Mouse (Mus musculus) MEL (cell line): ENCODE data around the gene Nkd1. TPM values are rescaled to one million over a fixed set of nuclear protein-coding genes. Genes with fewer than 3 reads are reported as not detected.

ENCODE experiments used
- DNase-seq: peaks from one replicate; pipeline ENCODE4 v3.0.0; 2011; ENCODE audit warnings: low read depth, low spot score
- H3K27ac ChIP-seq: 2 replicates; pipeline ENCODE4 v1.5.1; 2012; ENCODE audit warnings: low read depth, mild to moderate bottlenecking, control low read depth, low read length, moderate library complexity; ENCODE audit not compliant: control insufficient read depth
- H3K27me3 ChIP-seq, 2 experiments: fragments of 150-350 bp in 1 of 2; sonication (generic) in 1 of 2; 2 replicates each; pipeline ENCODE4 v1.6.1; 2012; ENCODE audit warnings: low read length in 2 of 2, mild to moderate bottlenecking in 2 of 2, improper control_type of control experiment in 1 of 2, moderate library complexity in 1 of 2; ENCODE audit not compliant: insufficient read depth in 2 of 2, control insufficient read depth in 1 of 2
- H3K36me3 ChIP-seq, 2 experiments: 2 replicates each; pipeline ENCODE4 v1.6.1; 2012 to 2014; ENCODE audit warnings: low read length in 2 of 2, improper control_type of control experiment in 1 of 2, inconsistent platforms in 1 of 2, mild to moderate bottlenecking in 1 of 2; ENCODE audit not compliant: insufficient read depth in 2 of 2, control insufficient read depth in 1 of 2
- H3K4me1 ChIP-seq, 2 experiments: fragments of 150-350 bp in 1 of 2; sonication (generic) in 1 of 2; 2 replicates each; pipeline ENCODE4 v1.6.1; 2012; ENCODE audit warnings: low read length in 2 of 2, improper control_type of control experiment in 1 of 2, mild to moderate bottlenecking in 1 of 2; ENCODE audit not compliant: insufficient read depth in 2 of 2, control insufficient read depth in 1 of 2
- H3K4me3 ChIP-seq, 2 experiments: fragments of 150-350 bp in 1 of 2; sonication (generic) in 1 of 2; 2 replicates each; pipeline ENCODE4 v1.5.1; 2012; ENCODE audit warnings: low read depth in 2 of 2, low read length in 2 of 2, mild to moderate bottlenecking in 2 of 2, moderate library complexity in 2 of 2, control low read depth in 1 of 2, improper control_type of control experiment in 1 of 2; ENCODE audit not compliant: control insufficient read depth in 1 of 2, insufficient read depth in 1 of 2
- H3K79me2 ChIP-seq: 2 replicates; pipeline ENCODE4 v1.6.1; 2012; ENCODE audit warnings: mild to moderate bottlenecking, low read length, moderate library complexity; ENCODE audit not compliant: control insufficient read depth, poor library complexity, insufficient read depth
- H3K9ac ChIP-seq: 2 replicates; pipeline ENCODE4 v1.6.1; 2012; ENCODE audit warnings: low read depth, mild to moderate bottlenecking, control low read depth, low read length, moderate library complexity; ENCODE audit not compliant: control insufficient read depth, poor library complexity, severe bottlenecking
- H3K9me3 ChIP-seq: fragments of 150-350 bp; sonication (generic); replicated peaks from 2 replicates; pipeline ENCODE4 v1.6.1; 2012; ENCODE audit warnings: mild to moderate bottlenecking, low read length, improper control_type of control experiment, moderate library complexity; ENCODE audit not compliant: insufficient read depth
- BHLHE40 ChIP-seq: IDR thresholded peaks from 2 replicates; pipeline ENCODE4 v1.6.1; 2012; ENCODE audit warnings: low read depth, mild to moderate bottlenecking, inconsistent platforms, low read length, improper control_type of control experiment, borderline replicate concordance
- CHD2 ChIP-seq: IDR thresholded peaks from 2 replicates; pipeline ENCODE4 v1.6.1; 2011; ENCODE audit warnings: low read length, improper control_type of control experiment
- CTCF ChIP-seq, 3 experiments: IDR thresholded peaks in 2 of 3; conservative IDR thresholded peaks in 1 of 3; 2 replicates each; pipeline ENCODE4 v1.5.1; 2011 to 2012; ENCODE audit warnings: low read length in 3 of 3, low read depth in 2 of 3, mild to moderate bottlenecking in 2 of 3, improper control_type of control experiment in 1 of 3, inconsistent platforms in 1 of 3, mixed read lengths in 1 of 3, moderate library complexity in 1 of 3; ENCODE audit not compliant: control insufficient read depth in 1 of 3, insufficient read depth in 1 of 3, poor library complexity in 1 of 3, severe bottlenecking in 1 of 3
- E2F4 ChIP-seq: IDR thresholded peaks from 2 replicates; pipeline ENCODE4 v1.6.1; 2011; ENCODE audit warnings: low read depth, low read length, improper control_type of control experiment, borderline replicate concordance
- EP300 ChIP-seq, 2 experiments: IDR thresholded peaks; 2 replicates each; pipeline ENCODE4 v1.6.1; 2011; ENCODE audit warnings: improper control_type of control experiment in 2 of 2, low read length in 2 of 2, low read depth in 1 of 2, mild to moderate bottlenecking in 1 of 2
- ETS1 ChIP-seq: IDR thresholded peaks from 2 replicates; pipeline ENCODE4 v1.6.1; 2012; ENCODE audit warnings: low read depth, mild to moderate bottlenecking, inconsistent platforms, low read length, improper control_type of control experiment, moderate library complexity
- GABPA ChIP-seq: IDR thresholded peaks from 2 replicates; pipeline ENCODE4 v1.6.1; 2012; ENCODE audit warnings: low read depth, mild to moderate bottlenecking, inconsistent platforms, low read length, improper control_type of control experiment, moderate library complexity
- GATA1 ChIP-seq: IDR thresholded peaks from 2 replicates; pipeline ENCODE4 v1.6.1; 2011; ENCODE audit warnings: low read depth, low read length, improper control_type of control experiment
- HCFC1 ChIP-seq: IDR thresholded peaks from 2 replicates; pipeline ENCODE4 v1.6.1; 2012; ENCODE audit warnings: low read depth, mild to moderate bottlenecking, inconsistent platforms, low read length, improper control_type of control experiment, moderate library complexity
- KAT2A ChIP-seq: conservative IDR thresholded peaks from 2 replicates; pipeline ENCODE4 v1.6.1; 2012; ENCODE audit warnings: low read depth, low read length, improper control_type of control experiment, inconsistent platforms
- MAFK ChIP-seq: IDR thresholded peaks from 2 replicates; pipeline ENCODE4 v1.6.1; 2011; ENCODE audit warnings: low read depth, mild to moderate bottlenecking, low read length, improper control_type of control experiment, borderline replicate concordance
- MEF2A ChIP-seq: IDR thresholded peaks from 2 replicates; pipeline ENCODE4 v1.6.1; 2014; ENCODE audit warnings: low read depth, mild to moderate bottlenecking, inconsistent platforms, low read length, improper control_type of control experiment; ENCODE audit not compliant: poor library complexity, insufficient replicate concordance, severe bottlenecking; ENCODE audit errors: extremely low read depth
- MXI1 ChIP-seq: IDR thresholded peaks from 2 replicates; pipeline ENCODE4 v1.6.1; 2011; ENCODE audit warnings: mild to moderate bottlenecking, low read depth, low read length, improper control_type of control experiment
- MYC ChIP-seq: IDR thresholded peaks from 2 replicates; pipeline ENCODE4 v1.6.1; 2011; ENCODE audit warnings: low read depth, mild to moderate bottlenecking, low read length, improper control_type of control experiment, moderate library complexity
- POLR2A ChIP-seq, 2 experiments: IDR thresholded peaks; 2 replicates each; pipeline ENCODE4 v1.6.1; 2011 to 2012; ENCODE audit warnings: low read length in 2 of 2, mild to moderate bottlenecking in 2 of 2, control low read depth in 1 of 2, improper control_type of control experiment in 1 of 2, low read depth in 1 of 2, moderate library complexity in 1 of 2; ENCODE audit not compliant: control insufficient read depth in 1 of 2, insufficient read depth in 1 of 2, poor library complexity in 1 of 2
- RCOR1 ChIP-seq: IDR thresholded peaks from 2 replicates; pipeline ENCODE4 v1.6.1; 2012; ENCODE audit warnings: low read depth, mild to moderate bottlenecking, inconsistent platforms, low read length, improper control_type of control experiment
- SMC3 ChIP-seq: IDR thresholded peaks from 2 replicates; pipeline ENCODE4 v1.6.1; 2011; ENCODE audit warnings: low read depth, low read length, improper control_type of control experiment
- TBP ChIP-seq: IDR thresholded peaks from 2 replicates; pipeline ENCODE4 v1.8.0; 2011; ENCODE audit warnings: low read depth, low read length, improper control_type of control experiment
- TCF12 ChIP-seq: IDR thresholded peaks from 2 replicates; pipeline ENCODE4 v1.6.1; 2014; ENCODE audit warnings: low read depth, mild to moderate bottlenecking, inconsistent platforms, low read length, improper control_type of control experiment, moderate library complexity
- UBTF ChIP-seq: IDR thresholded peaks from 2 replicates; pipeline ENCODE4 v1.6.1; 2012; ENCODE audit warnings: low read depth, mild to moderate bottlenecking, inconsistent platforms, low read length, improper control_type of control experiment, moderate library complexity, borderline replicate concordance; ENCODE audit not compliant: insufficient read depth
- USF1 ChIP-seq: IDR thresholded peaks from 2 replicates; pipeline ENCODE4 v1.6.1; 2014; ENCODE audit warnings: low read depth, mild to moderate bottlenecking, inconsistent platforms, low read length, improper control_type of control experiment, moderate library complexity
- USF2 ChIP-seq, 2 experiments: IDR thresholded peaks; 2 replicates each; pipeline ENCODE4 v1.6.1; 2011 to 2012; ENCODE audit warnings: improper control_type of control experiment in 2 of 2, low read length in 2 of 2, borderline replicate concordance in 1 of 2, inconsistent platforms in 1 of 2, low read depth in 1 of 2, mild to moderate bottlenecking in 1 of 2; ENCODE audit not compliant: insufficient read depth in 1 of 2
- ZKSCAN1 ChIP-seq: IDR thresholded peaks from 2 replicates; pipeline ENCODE4 v1.6.1; 2012; ENCODE audit warnings: low read depth, mild to moderate bottlenecking, inconsistent platforms, low read length, improper control_type of control experiment, moderate library complexity
- polyA plus RNA-seq, 2 experiments: library from polyadenylated mRNA; stranded (reverse) in 1 of 2; unstranded in 1 of 2; fragments of >175 nt in 1 of 2; fragments of >200 nt in 1 of 2; gene quantifications; 2 replicates each; pipeline versions ENCODE4 v1.2.1 to v1.2.4; 2012; ENCODE audit warnings: low replicate concordance in 2 of 2, low read depth in 1 of 2; ENCODE audit not compliant: insufficient read length in 2 of 2, insufficient read depth in 1 of 2, missing spikeins in 1 of 2
- total RNA-seq: library from RNA; depleted of rRNA; stranded (reverse); fragments of 300-350 nt; gene quantifications from 2 replicates; pipeline ENCODE4 v1.2.3, GENCODE M21; 2012

Gene Nkd1
- total and polyA plus RNA-seq, 3 experiments, result not detected

GRCm38 (mm10) chr8:88567314-88568121 is 46.4 kb downstream of the Nkd1 start:
- DNase-seq, result no peak
- Histone ChIP-seq H3K4me1 (no peaks in the 10 kb centered on the region), H3K4me3 (no peak overlapping the region), H3K79me2 (no peaks in the 10 kb centered on the region), H3K27ac (no peak overlapping the region), H3K36me3 (no peaks in the 10 kb centered on the region), H3K27me3 (no peaks in the 10 kb centered on the region), H3K9ac (no peak overlapping the region), H3K9me3 (no peaks in the 10 kb centered on the region)
- TF ChIP-seq MYC (no peak), CHD2 (no peak), MEF2A (no peak), BHLHE40 (no peak)

GRCm38 (mm10) chr8:88568211-88568610 is 47.1 kb downstream of the Nkd1 start:
- no peaks in the 10 kb centered on the region for H3K9me3 ChIP-seq
- no peaks in the 10 kb centered on the region for H3K27me3 ChIP-seq
- H3K4me1 ChIP-seq, result no peaks in the 10 kb centered on the region
- TF ChIP-seq GATA1 (no peak), HCFC1 (no peak), ETS1 (no peak), POLR2A (IDR thresholded peaks at IDR 0.05; ENCODE audit: control insufficient read depth in 1 of 2, insufficient read depth in 1 of 2, low read depth in 1 of 2, low read length in 2 of 2, poor library complexity in 1 of 2) (no peak), BHLHE40 (no peak), E2F4 (no peak), TCF12 (no peak), ZKSCAN1 (no peak), MXI1 (no peak), USF2 (IDR thresholded peaks at IDR 0.05; ENCODE audit: borderline replicate concordance in 1 of 2, insufficient read depth in 1 of 2, low read depth in 1 of 2, low read length in 2 of 2) (no peak)
- H3K4me3 ChIP-seq, result no peak overlapping the region
- H3K27ac ChIP-seq, result no peak overlapping the region
- no peaks in the 10 kb centered on the region for H3K79me2 ChIP-seq
- no peak for DNase-seq
- no peak overlapping the region for H3K9ac ChIP-seq
- no peaks in the 10 kb centered on the region for H3K36me3 ChIP-seq

- DNase-seq, result no peak
- H3K4me1 ChIP-seq, result no peaks in the 10 kb centered on the region
- no peak overlapping the region for H3K4me3 ChIP-seq
- H3K79me2 ChIP-seq, result no peaks in the 10 kb centered on the region
- H3K36me3 ChIP-seq, result no peaks in the 10 kb centered on the region
- no peak overlapping the region for H3K9ac ChIP-seq
- TF ChIP-seq BHLHE40 (no peak), GATA1 (no peak), RCOR1 (no peak), KAT2A (no peak), USF1 (no peak), POLR2A (IDR thresholded peaks at IDR 0.05; ENCODE audit: control insufficient read depth in 1 of 2, insufficient read depth in 1 of 2, low read depth in 1 of 2, low read length in 2 of 2, poor library complexity in 1 of 2) (no peak), MAFK (no peak), SMC3 (no peak), CTCF (IDR thresholded peaks at IDR 0.05 in 2 of 3, conservative IDR thresholded peaks at IDR 0.05 in 1 of 3; ENCODE audit: control insufficient read depth in 1 of 3, insufficient read depth in 1 of 3, low read depth in 2 of 3, low read length in 3 of 3, poor library complexity in 1 of 3, severe bottlenecking in 1 of 3) (no peak), TBP (no peak), EP300 (IDR thresholded peaks at IDR 0.05; ENCODE audit: low read depth in 1 of 2, low read length in 2 of 2) (no peak), UBTF (no peak), GABPA (no peak)
- no peaks in the 10 kb centered on the region for H3K9me3 ChIP-seq
- no peak overlapping the region for H3K27ac ChIP-seq
- H3K27me3 ChIP-seq, result no peaks in the 10 kb centered on the region
These were observed 48.2 kb downstream of the Nkd1 start for GRCm38 (mm10) chr8:88569366-88569765.
